Mouse (Mus musculus) embryonic facial prominence, embryonic 11.5 days (tissue): Measurements from ENCODE around the gene Zbtb43. TPM values are rescaled to one million over a fixed set of nuclear protein-coding genes. Genes with fewer than 3 reads are reported as not detected.

Experiments used
- polyA plus RNA-seq: library from polyadenylated mRNA; unstranded; fragments of >200 nt; fragmentation: Nextera tagmentation; extraction: Ambion mirVana; gene quantifications from 2 replicates; pipeline ENCODE4 v1.2.1, GENCODE M21; 2014

Zbtb43 gene
- polyA plus RNA-seq, 1 experiment from 2014 or later: 25.5 TPM

Other genes starting within 250 kb of the Zbtb43 start
- 3.9 and 5.2 TPM in 2 replicates for gene Ralgps1, start 97.1 kb downstream of the Zbtb43 start, polyA plus RNA-seq
- 7.2 and 7.6 TPM in 2 replicates for gene Zbtb34, start 37.2 kb downstream of the Zbtb43 start, polyA plus RNA-seq
- gene Lmx1b, start 172.0 kb upstream of the Zbtb43 start, polyA plus RNA-seq: 1.2 TPM in 2 replicates